Mouse (Mus musculus) limb, embryonic 15.5 days (tissue): ENCODE data around the gene Sfta2. TPM values are rescaled to one million over a fixed set of nuclear protein-coding genes. Genes with fewer than 3 reads are reported as not detected.

Source experiments
- ATAC-seq: fragments of 200-750 bp; cut with Nextera tagmentation; 2 replicates; pipeline ENCODE4 v1.8.0; 2017; ENCODE audit warnings: low read depth, moderate TSS enrichment; ENCODE audit not compliant: insufficient number of reproducible peaks, low FRiP score, low TSS enrichment
- H3K27ac ChIP-seq: fragments of 300-500 bp; sonication (generic); 2 replicates; pipeline ENCODE4 v1.5.1; 2015; ENCODE audit warnings: moderate library complexity, mild to moderate bottlenecking, inconsistent platforms
- H3K27me3 ChIP-seq: fragments of 300-500 bp; sonication (generic); 2 replicates; pipeline ENCODE4 v1.6.1; 2015; ENCODE audit warnings: inconsistent platforms
- H3K36me3 ChIP-seq: fragments of 300-500 bp; sonication (generic); 2 replicates; pipeline ENCODE4 v1.6.1; 2015; ENCODE audit warnings: inconsistent platforms
- H3K4me1 ChIP-seq: fragments of 300-500 bp; sonication (generic); 2 replicates; pipeline ENCODE4 v1.6.1; 2015; ENCODE audit warnings: inconsistent platforms
- H3K4me2 ChIP-seq: fragments of 300-500 bp; sonication (generic); 2 replicates; pipeline ENCODE4 v1.6.1; 2015; ENCODE audit warnings: mild to moderate bottlenecking, inconsistent platforms
- H3K4me3 ChIP-seq: fragments of 300-500 bp; sonication (generic); 2 replicates; pipeline ENCODE4 v1.5.1; 2015; ENCODE audit warnings: mild to moderate bottlenecking, inconsistent platforms
- H3K9ac ChIP-seq: fragments of 300-500 bp; sonication (generic); 2 replicates; pipeline ENCODE4 v1.6.1; 2015; ENCODE audit warnings: inconsistent platforms
- H3K9me3 ChIP-seq: fragments of 300-500 bp; sonication (generic); 2 replicates; pipeline ENCODE4 v1.6.1; 2016; ENCODE audit warnings: inconsistent platforms
- WGBS: fragments of 180-500 bp; shearing (Covaris S2); methylation state at CpG from one replicate; pipeline ENCODE4 v1.1.7; 2015; 5-methylcytosine and 5-hydroxymethylcytosine counted together
- polyA plus RNA-seq: library from polyadenylated mRNA; unstranded; fragments of >200 nt; fragmentation: Nextera tagmentation; extraction: Ambion mirVana; gene quantifications from 2 replicates; pipeline ENCODE4 v1.2.1, GENCODE M21; 2015

Sfta2 gene
- polyA plus RNA-seq, 1 experiment from 2014 or later = not detected

- Histone ChIP-seq H3K36me3 (peaks cover 35% of the 10 kb centered on the region), H3K27me3 (no peaks in the 10 kb centered on the region), H3K9me3 (no peaks in the 10 kb centered on the region), H3K4me3 (no peak overlapping the region), H3K4me1 (peaks cover 6% of the 10 kb centered on the region; the same call in 1 of the 2 replicates), H3K4me2 (no peak overlapping the region), H3K9ac (no peak overlapping the region), H3K27ac (no peak overlapping the region)
- no peak for ATAC-seq
- 77% methylated on average over 2 of the region's 2 CpGs for WGBS
These were observed 51.7 kb downstream of the Sfta2 start for GRCm38 (mm10) chr17:35653086-35653485.

- no peak overlapping the region for H3K9ac ChIP-seq
- ATAC-seq = no peak
- H3K36me3 ChIP-seq = peaks cover 40% of the 10 kb centered on the region
- peaks cover 20% of the 10 kb centered on the region for H3K4me1 ChIP-seq
- H3K27me3 ChIP-seq = no peaks in the 10 kb centered on the region
- peak overlapping the region; percentile 77; the same call in 1 of the 2 replicates for H3K4me3 ChIP-seq
- H3K9me3 ChIP-seq = no peaks in the 10 kb centered on the region
- H3K27ac ChIP-seq = no peak overlapping the region
- 79% methylated on average over 17 of the region's 17 CpGs for WGBS
- no peak overlapping the region for H3K4me2 ChIP-seq
These were observed 64.7 kb downstream of the Sfta2 start for GRCm38 (mm10) chr17:35665957-35666515.

GRCm38 (mm10) chr17:35666851-35667256, 65.5 kb downstream of the Sfta2 start:
- Histone ChIP-seq H3K27ac (peak overlapping the region; percentile 84), H3K4me2 (peak overlapping the region; percentile 94), H3K27me3 (no peaks in the 10 kb centered on the region), H3K9ac (peak overlapping the region; percentile 85), H3K36me3 (peaks cover 32% of the 10 kb centered on the region), H3K9me3 (no peaks in the 10 kb centered on the region), H3K4me3 (peak overlapping the region; percentile 77), H3K4me1 (peaks cover 20% of the 10 kb centered on the region)
- 4% methylated on average over 13 of the region's 13 CpGs for WGBS
- ATAC-seq = no peak; the same call in 1 of the 2 replicates

- H3K9me3 ChIP-seq = no peaks in the 10 kb centered on the region
- ATAC-seq = peak; percentile 85
- under 1% methylated on average over 61 of the region's 61 CpGs for WGBS
- no peaks in the 10 kb centered on the region for H3K27me3 ChIP-seq
- H3K9ac ChIP-seq = peak within 1 kb of the TSS; percentile 85
- H3K36me3 ChIP-seq = peaks cover 30% of the 10 kb centered on the region
- H3K4me1 ChIP-seq = peaks cover 21% of the 10 kb centered on the region
- H3K27ac ChIP-seq = peak within 1 kb of the TSS; percentile 84
- H3K4me2 ChIP-seq = peak within 1 kb of the TSS; percentile 94
- H3K4me3 ChIP-seq = peak within 1 kb of the TSS; percentile 77
These were observed 66.2 kb downstream of the Sfta2 start, which contains the start of gene Vars2 for GRCm38 (mm10) chr17:35667334-35668065. TSS of gene Vars2 (minus strand) at chr17:35667592.

- WGBS = 89% methylated on average over 9 of the region's 9 CpGs
- H3K9me3 ChIP-seq = no peaks in the 10 kb centered on the region
- peaks cover 10% of the 10 kb centered on the region for H3K36me3 ChIP-seq
- H3K4me3 ChIP-seq = no peak overlapping the region
- H3K4me2 ChIP-seq = no peak overlapping the region
- H3K27me3 ChIP-seq = no peaks in the 10 kb centered on the region
- no peak overlapping the region for H3K27ac ChIP-seq
- H3K9ac ChIP-seq = no peak overlapping the region
- peaks cover 30% of the 10 kb centered on the region for H3K4me1 ChIP-seq
- ATAC-seq = no peak
These were observed 68.4 kb downstream of the Sfta2 start for GRCm38 (mm10) chr17:35669731-35670130.

GRCm38 (mm10) chr17:35671846-35672245, 70.5 kb downstream of the Sfta2 start:
- H3K4me2 ChIP-seq = no peak overlapping the region
- H3K4me1 ChIP-seq = peaks cover 20% of the 10 kb centered on the region
- no peak overlapping the region for H3K9ac ChIP-seq
- H3K4me3 ChIP-seq = no peak overlapping the region
- no peak for ATAC-seq
- 92% methylated on average over 6 of the region's 6 CpGs for WGBS
- peaks cover 9% of the 10 kb centered on the region; the same call in 1 of the 2 replicates for H3K36me3 ChIP-seq
- no peaks in the 10 kb centered on the region for H3K27me3 ChIP-seq
- no peaks in the 10 kb centered on the region for H3K9me3 ChIP-seq
- no peak overlapping the region for H3K27ac ChIP-seq

GRCm38 (mm10) chr17:35672527-35672926, 71.2 kb downstream of the Sfta2 start:
- Histone ChIP-seq H3K4me2 (peak overlapping the region; percentile 83; the same call in 1 of the 2 replicates), H3K36me3 (peaks cover 9% of the 10 kb centered on the region; the same call in 1 of the 2 replicates), H3K4me3 (peak overlapping the region; percentile 74; the same call in 1 of the 2 replicates), H3K27ac (no peak overlapping the region), H3K9ac (0 out of 2 replicates have a peak overlapping the region, but pooled peaks have one; percentile 89), H3K9me3 (no peaks in the 10 kb centered on the region), H3K27me3 (no peaks in the 10 kb centered on the region), H3K4me1 (peaks cover 18% of the 10 kb centered on the region)
- no peak for ATAC-seq
- WGBS = 87% methylated on average over 6 of the region's 6 CpGs

GRCm38 (mm10) chr17:35673416-35674035, 72.2 kb downstream of the Sfta2 start, which contains the start of gene Gtf2h4:
TSS of gene Gtf2h4 (minus strand) at chr17:35673739.
- peak within 1 kb of the TSS; percentile 83 for H3K4me2 ChIP-seq
- H3K4me1 ChIP-seq = peaks cover 10% of the 10 kb centered on the region
- peak within 1 kb of the TSS; percentile 74 for H3K4me3 ChIP-seq
- WGBS = under 1% methylated on average over 23 of the region's 23 CpGs
- H3K27ac ChIP-seq = peak within 1 kb of the TSS; percentile 64
- peaks cover 9% of the 10 kb centered on the region; the same call in 1 of the 2 replicates for H3K36me3 ChIP-seq
- peak; percentile 93 for ATAC-seq
- H3K27me3 ChIP-seq = no peaks in the 10 kb centered on the region
- peak within 1 kb of the TSS; percentile 89 for H3K9ac ChIP-seq
- H3K9me3 ChIP-seq = no peaks in the 10 kb centered on the region

- WGBS = 45% methylated on average over 6 of the region's 6 CpGs
- Histone ChIP-seq H3K4me1 (no peaks in the 10 kb centered on the region), H3K4me2 (no peak overlapping the region), H3K36me3 (peaks cover 51% of the 10 kb centered on the region), H3K27me3 (no peaks in the 10 kb centered on the region), H3K9me3 (no peaks in the 10 kb centered on the region), H3K27ac (no peak overlapping the region), H3K4me3 (no peak overlapping the region), H3K9ac (no peak overlapping the region)
- no peak for ATAC-seq
These were observed 79.2 kb downstream of the Sfta2 start for GRCm38 (mm10) chr17:35680591-35680990.

GRCm38 (mm10) chr17:35681986-35682385, 80.6 kb downstream of the Sfta2 start:
- Histone ChIP-seq H3K4me3 (no peak overlapping the region), H3K4me1 (no peaks in the 10 kb centered on the region), H3K27ac (no peak overlapping the region), H3K9ac (no peak overlapping the region), H3K4me2 (no peak overlapping the region), H3K9me3 (no peaks in the 10 kb centered on the region), H3K27me3 (no peaks in the 10 kb centered on the region), H3K36me3 (peaks cover 65% of the 10 kb centered on the region)
- ATAC-seq = no peak
- WGBS = 83% methylated on average over 13 of the region's 13 CpGs

- 64% methylated on average over 9 of the region's 9 CpGs for WGBS
- H3K36me3 ChIP-seq = peaks cover 95% of the 10 kb centered on the region
- no peaks in the 10 kb centered on the region for H3K9me3 ChIP-seq
- H3K9ac ChIP-seq = no peak overlapping the region
- no peak overlapping the region for H3K4me2 ChIP-seq
- no peak overlapping the region for H3K27ac ChIP-seq
- no peaks in the 10 kb centered on the region for H3K27me3 ChIP-seq
- no peaks in the 10 kb centered on the region for H3K4me1 ChIP-seq
- H3K4me3 ChIP-seq = no peak overlapping the region
- ATAC-seq = no peak
These were observed 83.7 kb downstream of the Sfta2 start for GRCm38 (mm10) chr17:35685061-35685460.
